ENCODE assay signal across 22 mouse cellular contexts in the genomic region with DNA sequence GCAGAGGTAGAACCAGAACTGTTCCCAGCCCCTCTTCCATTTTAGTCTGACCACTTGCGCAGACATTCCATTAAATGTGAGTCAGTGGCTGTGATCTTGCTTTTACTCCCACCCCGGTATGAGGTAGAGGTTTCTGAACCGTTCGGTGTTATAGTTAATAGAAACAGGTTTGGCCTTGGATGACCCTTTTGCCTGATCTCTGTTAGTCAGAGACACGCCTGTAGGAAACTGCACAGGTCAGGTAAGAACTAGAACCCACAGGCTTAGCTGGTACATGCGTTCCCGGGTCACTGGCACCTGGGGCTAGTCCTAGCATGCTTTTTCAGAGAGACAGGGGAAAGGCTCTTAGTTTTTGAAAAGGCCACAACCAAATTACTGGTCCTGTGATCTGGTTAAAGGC. TPM values are rescaled to one million over a fixed set of nuclear protein-coding genes. Genes with fewer than 3 reads are reported as not detected.
DNase-seq lines count a peak whose midpoint lies in the region; ATAC-seq and TF ChIP-seq lines count a peak whose summit lies in the region.
"Had no signal": no experiment of that assay in that cellular context is flagged by ENCODE, and none has a peak within 500 bp of the region (broad histone marks: within the 10 kb centered on the region; RNA-seq: fewer than 3 reads in every experiment).

No protein-coding gene starts in this region.

- DNase-seq in thymus, postnatal 4 days, result peak; percentile 5
- no peak for DNase-seq in thymus, postnatal 10 days (ENCODE audit: low spot score in 2 of 2)
- DNase-seq in frontal cortex, postnatal 10 days (ENCODE audit: low spot score in 2 of 2), result no peak
- DNase-seq in spleen, adult 12 weeks (ENCODE audit: low spot score), result no peak
- DNase-seq: adrenal gland, adult 8-10 months; cerebellum, adult 9-11 months; gastrocnemius, postnatal 36 days; heart, postnatal 14 days; layer of hippocampus, adult 9-11 months; lung, postnatal 14 days; retina, postnatal 1 day had no signal

- WGBS in intestine, embryonic 16.5 days, result 73% methylated on average over 7 of the region's 7 CpGs
- 63% methylated on average over 7 of the region's 7 CpGs for WGBS in intestine, embryonic 15.5 days
- WGBS in intestine, postnatal 0 days, result 50% methylated on average over 7 of the region's 7 CpGs
- WGBS in stomach, embryonic 15.5 days, result 63% methylated on average over 7 of the region's 7 CpGs

- no peaks in the 10 kb centered on the region for H3K9me3 ChIP-seq in intestine, embryonic 16.5 days (ENCODE audit: control insufficient read depth, low read length)
- no peaks in the 10 kb centered on the region for H3K9me3 ChIP-seq in intestine, embryonic 15.5 days
- H3K9me3 ChIP-seq in intestine, postnatal 0 days (ENCODE audit: control insufficient read depth), result no peaks in the 10 kb centered on the region
- no peaks in the 10 kb centered on the region for H3K9me3 ChIP-seq in stomach, embryonic 15.5 days
- H3K9me3 ChIP-seq: embryonic facial prominence, embryonic 12.5 days; forebrain, embryonic 13.5 days; heart, embryonic 12.5 days; hindbrain, embryonic 13.5 days had no signal

- ATAC-seq in intestine, embryonic 16.5 days, result no peak
- no peak for ATAC-seq in intestine, embryonic 15.5 days
- ATAC-seq in intestine, postnatal 0 days, result no peak
- ATAC-seq in stomach, embryonic 15.5 days (ENCODE audit: insufficient read depth, low FRiP score, low read depth), result no peak
- ATAC-seq: forebrain, embryonic 13.5 days; inflammation-experienced regulatory T-cells, adult 6 months had no signal

- H3K27ac ChIP-seq in intestine, embryonic 16.5 days (ENCODE audit: low read length), result peak overlapping the region; percentile 44; the same call in 1 of the 2 replicates
- H3K27ac ChIP-seq in intestine, embryonic 15.5 days, result no peak overlapping the region; the same call in 1 of the 2 replicates
- H3K27ac ChIP-seq in intestine, postnatal 0 days (ENCODE audit: low read depth, low read length), result 0 out of 2 replicates have a peak overlapping the region, but pooled peaks have one; percentile 46
- H3K27ac ChIP-seq in stomach, embryonic 15.5 days, result peak overlapping the region; percentile 73
- H3K27ac ChIP-seq: embryonic facial prominence, embryonic 12.5 days; forebrain, embryonic 13.5 days; hindbrain, embryonic 13.5 days had no signal

- H3K27me3 ChIP-seq in intestine, embryonic 16.5 days (replicated peaks; ENCODE audit: control insufficient read depth, insufficient read depth, low read length), result no peaks in the 10 kb centered on the region
- no peaks in the 10 kb centered on the region for H3K27me3 ChIP-seq in intestine, embryonic 15.5 days (replicated peaks)
- H3K27me3 ChIP-seq in intestine, postnatal 0 days (replicated peaks; ENCODE audit: control insufficient read depth, insufficient read depth, low read length), result no peaks in the 10 kb centered on the region
- H3K27me3 ChIP-seq in stomach, embryonic 15.5 days (replicated peaks), result no peaks in the 10 kb centered on the region
- H3K27me3 ChIP-seq: embryonic facial prominence, embryonic 12.5 days; forebrain, embryonic 13.5 days; heart, embryonic 12.5 days had no signal

- TF ChIP-seq CTCF in intestine, postnatal 0 days (IDR thresholded peaks at IDR 0.05; ENCODE audit: low read depth), result no peak

- H3K4me2 ChIP-seq in intestine, embryonic 16.5 days (ENCODE audit: low read depth, low read length), result no peak overlapping the region
- no peak overlapping the region for H3K4me2 ChIP-seq in intestine, embryonic 15.5 days (replicated peaks)
- no peak overlapping the region for H3K4me2 ChIP-seq in intestine, postnatal 0 days (replicated peaks; ENCODE audit: low read depth)
- H3K4me2 ChIP-seq in stomach, embryonic 15.5 days, result 0 out of 2 replicates have a peak overlapping the region, but pooled peaks have one; percentile 0
- H3K4me2 ChIP-seq: embryonic facial prominence, embryonic 12.5 days; forebrain, embryonic 13.5 days; heart, embryonic 12.5 days; hindbrain, embryonic 13.5 days; liver, embryonic 11.5 days had no signal

- H3K9ac ChIP-seq in intestine, embryonic 16.5 days (ENCODE audit: low read depth, low read length), result no peak overlapping the region
- no peak overlapping the region for H3K9ac ChIP-seq in intestine, embryonic 15.5 days
- no peak overlapping the region for H3K9ac ChIP-seq in intestine, postnatal 0 days (ENCODE audit: low read depth, low read length)
- H3K9ac ChIP-seq in stomach, embryonic 15.5 days, result no peak overlapping the region
- H3K9ac ChIP-seq: embryonic facial prominence, embryonic 12.5 days; forebrain, embryonic 13.5 days; heart, embryonic 12.5 days; hindbrain, embryonic 13.5 days had no signal

- no peaks in the 10 kb centered on the region for H3K36me3 ChIP-seq in intestine, embryonic 16.5 days (ENCODE audit: control insufficient read depth, insufficient read depth, low read length)
- no peaks in the 10 kb centered on the region for H3K36me3 ChIP-seq in intestine, embryonic 15.5 days
- H3K36me3 ChIP-seq in intestine, postnatal 0 days (ENCODE audit: control insufficient read depth, insufficient read depth), result no peaks in the 10 kb centered on the region
- no peaks in the 10 kb centered on the region for H3K36me3 ChIP-seq in stomach, embryonic 15.5 days
- H3K36me3 ChIP-seq: embryonic facial prominence, embryonic 12.5 days; hindbrain, embryonic 13.5 days had no signal

- H3K4me3 ChIP-seq in intestine, embryonic 16.5 days (ENCODE audit: low read length), result no peak overlapping the region
- no peak overlapping the region for H3K4me3 ChIP-seq in intestine, embryonic 15.5 days (replicated peaks)
- no peak overlapping the region for H3K4me3 ChIP-seq in intestine, postnatal 0 days (ENCODE audit: low read depth, low read length)
- no peak overlapping the region for H3K4me3 ChIP-seq in stomach, embryonic 15.5 days (replicated peaks)
- H3K4me3 ChIP-seq: embryonic facial prominence, embryonic 12.5 days; erythroblast, embryonic 14.5 days; forebrain, embryonic 13.5 days; heart, embryonic 12.5 days; hindbrain, embryonic 13.5 days had no signal

- H3K4me1 ChIP-seq in intestine, embryonic 16.5 days (ENCODE audit: control insufficient read depth, insufficient read depth, low read length), result peaks cover 30% of the 10 kb centered on the region
- peaks cover 19% of the 10 kb centered on the region for H3K4me1 ChIP-seq in intestine, embryonic 15.5 days (replicated peaks)
- H3K4me1 ChIP-seq in intestine, postnatal 0 days (replicated peaks; ENCODE audit: control insufficient read depth, insufficient read depth, low read length), result peaks cover 17% of the 10 kb centered on the region
- H3K4me1 ChIP-seq in stomach, embryonic 15.5 days, result peaks cover 37% of the 10 kb centered on the region
- H3K4me1 ChIP-seq: forebrain, embryonic 13.5 days had no signal

RNA-seq across cellular contexts. Expression of a gene that starts 59.7 kb away (rescaled TPM):
- polyA plus RNA-seq in intestine, embryonic 16.5 days (2015; fragmentation: Nextera tagmentation; extraction: Ambion mirVana), result 22.6 and 28.0 TPM in 2 replicates
- polyA plus RNA-seq in intestine, embryonic 15.5 days (2015; fragmentation: Nextera tagmentation; extraction: Ambion mirVana), result 47.6 and 48.1 TPM in 2 replicates
- 32.1 and 36.9 TPM in 2 replicates for polyA plus RNA-seq in intestine, postnatal 0 days (2015; fragmentation: Nextera tagmentation; extraction: Ambion mirVana)
- 61.8 and 74.1 TPM in 2 replicates for polyA plus RNA-seq in stomach, embryonic 15.5 days (2015; fragmentation: Nextera tagmentation; extraction: Ambion mirVana)
